Mouse (Mus musculus) embryonic facial prominence, embryonic 13.5 days (tissue): Measurements from ENCODE around the gene Tnfaip8l2. TPM values are rescaled to one million over a fixed set of nuclear protein-coding genes. Genes with fewer than 3 reads are reported as not detected.
"Not testable (repeated sequence)": the region's sequence is repeated elsewhere in the genome, so short reads cannot be mapped to it uniquely, and the experiment has no call there.

Experiments used
- ATAC-seq: fragments of 200-750 bp; cut with Nextera tagmentation; 2 replicates; pipeline ENCODE4 v1.8.0; 2017; ENCODE audit warnings: low read depth; ENCODE audit not compliant: insufficient number of reproducible peaks, insufficient read depth, low FRiP score, low TSS enrichment
- H3K27ac ChIP-seq: fragments of 300-500 bp; sonication (generic); 2 replicates; pipeline ENCODE4 v1.5.1; 2015; ENCODE audit warnings: moderate library complexity, mild to moderate bottlenecking, inconsistent platforms
- H3K27me3 ChIP-seq: fragments of 300-500 bp; sonication (generic); 2 replicates; pipeline ENCODE4 v1.6.1; 2015; ENCODE audit warnings: mild to moderate bottlenecking, inconsistent platforms
- H3K36me3 ChIP-seq: fragments of 300-500 bp; sonication (generic); 2 replicates; pipeline ENCODE4 v1.6.1; 2015; ENCODE audit warnings: mild to moderate bottlenecking, inconsistent platforms
- H3K4me1 ChIP-seq: fragments of 300-500 bp; sonication (generic); 2 replicates; pipeline ENCODE4 v1.6.1; 2015; ENCODE audit warnings: inconsistent platforms
- H3K4me2 ChIP-seq: fragments of 300-500 bp; sonication (generic); 2 replicates; pipeline ENCODE4 v1.6.1; 2015; ENCODE audit warnings: moderate library complexity, mild to moderate bottlenecking, inconsistent platforms
- H3K4me3 ChIP-seq: fragments of 300-500 bp; sonication (generic); 2 replicates; pipeline ENCODE4 v1.5.1; 2015; ENCODE audit warnings: mild to moderate bottlenecking, inconsistent platforms
- H3K9ac ChIP-seq: fragments of 300-500 bp; sonication (generic); 2 replicates; pipeline ENCODE4 v1.6.1; 2015; ENCODE audit warnings: mild to moderate bottlenecking, inconsistent platforms
- H3K9me3 ChIP-seq: fragments of 300-500 bp; sonication (generic); 2 replicates; pipeline ENCODE4 v1.6.1; 2016; ENCODE audit warnings: inconsistent platforms
- WGBS: fragments of 180-500 bp; shearing (Covaris S2); methylation state at CpG from one replicate; pipeline ENCODE4 v1.1.7; 2015; ENCODE audit warnings: mixed read lengths; 5-methylcytosine and 5-hydroxymethylcytosine counted together
- polyA plus RNA-seq: library from polyadenylated mRNA; unstranded; fragments of >200 nt; fragmentation: Nextera tagmentation; extraction: Ambion mirVana; gene quantifications from 2 replicates; pipeline ENCODE4 v1.2.1, GENCODE M21; 2015

The Tnfaip8l2 gene
- polyA plus RNA-seq, 1 experiment from 2014 or later: 2.7 TPM

GRCm38 (mm10) chr3:95133680-95134101, 8.5 kb downstream of the Tnfaip8l2 start, which contains the start of the genes Scnm1 and Lysmd1:
Gene Scnm1, minus strand, starts transcription at chr3:95134011.
Gene Lysmd1, plus strand, starts transcription at chr3:95134088.
- Histone ChIP-seq H3K4me2 (peak within 1 kb of the TSS; percentile 85), H3K36me3 (peaks cover 30% of the 10 kb centered on the region), H3K9ac (peak within 1 kb of the TSS; percentile 86), H3K4me3 (peak within 1 kb of the TSS; percentile 71), H3K27ac (peak within 1 kb of the TSS; percentile 85), H3K4me1 (peaks cover 20% of the 10 kb centered on the region), H3K27me3 (no peaks in the 10 kb centered on the region), H3K9me3 (no peaks in the 10 kb centered on the region)
- ATAC-seq: peak; percentile 85
- under 1% methylated on average over 20 of the region's 20 CpGs for WGBS

GRCm38 (mm10) chr3:95133176-95133575, 9.0 kb downstream of the Tnfaip8l2 start:
- Histone ChIP-seq H3K36me3 (peaks cover 35% of the 10 kb centered on the region), H3K9ac (peak overlapping the region; percentile 86), H3K27me3 (no peaks in the 10 kb centered on the region), H3K4me3 (peak overlapping the region; percentile 71), H3K4me2 (peak overlapping the region; percentile 85), H3K4me1 (peaks cover 20% of the 10 kb centered on the region), H3K27ac (peak overlapping the region; percentile 85), H3K9me3 (no peaks in the 10 kb centered on the region)
- no peak for ATAC-seq
- WGBS: 57% methylated on average over 11 of the region's 11 CpGs

- not testable (repeated sequence) for H3K9ac ChIP-seq, H3K27me3 ChIP-seq, H3K4me2 ChIP-seq, H3K27ac ChIP-seq, ATAC-seq, H3K9me3 ChIP-seq
- WGBS: 86% methylated on average over 2 of the region's 2 CpGs
- peak overlapping the region; percentile 71; the same call in 1 of the 2 replicates for H3K4me3 ChIP-seq
- peaks cover 20% of the 10 kb centered on the region for H3K4me1 ChIP-seq
- peaks cover 33% of the 10 kb centered on the region for H3K36me3 ChIP-seq
Observed at GRCm38 (mm10) chr3:95132389-95132788, 9.8 kb downstream of the Tnfaip8l2 start.

GRCm38 (mm10) chr3:95130081-95130480, 12.1 kb downstream of the Tnfaip8l2 start:
- no peak overlapping the region for H3K9ac ChIP-seq
- no peaks in the 10 kb centered on the region for H3K27me3 ChIP-seq
- H3K4me1 ChIP-seq: peaks cover 14% of the 10 kb centered on the region
- no peaks in the 10 kb centered on the region for H3K9me3 ChIP-seq
- H3K4me3 ChIP-seq: no peak overlapping the region
- WGBS: 81% methylated on average over 5 of the region's 5 CpGs
- peaks cover 33% of the 10 kb centered on the region for H3K36me3 ChIP-seq
- H3K27ac ChIP-seq: no peak overlapping the region
- H3K4me2 ChIP-seq: no peak overlapping the region
- no peak for ATAC-seq

- Histone ChIP-seq H3K4me2 (no peak overlapping the region), H3K36me3 (peaks cover 33% of the 10 kb centered on the region), H3K27ac (no peak overlapping the region), H3K9me3 (no peaks in the 10 kb centered on the region), H3K4me3 (no peak overlapping the region), H3K27me3 (no peaks in the 10 kb centered on the region), H3K4me1 (peaks cover 20% of the 10 kb centered on the region), H3K9ac (peak overlapping the region; percentile 47; the same call in 1 of the 2 replicates)
- ATAC-seq: no peak
- WGBS: 69% methylated on average over 6 of the region's 6 CpGs
Observed at GRCm38 (mm10) chr3:95129226-95129651, 12.9 kb downstream of the Tnfaip8l2 start.

GRCm38 (mm10) chr3:95124972-95125371, 17.2 kb downstream of the Tnfaip8l2 start:
- H3K27ac ChIP-seq: peak overlapping the region; percentile 63
- no peak overlapping the region for H3K4me2 ChIP-seq
- H3K9me3 ChIP-seq: no peaks in the 10 kb centered on the region
- peaks cover 20% of the 10 kb centered on the region for H3K4me1 ChIP-seq
- no peak overlapping the region for H3K9ac ChIP-seq
- peaks cover 48% of the 10 kb centered on the region for H3K36me3 ChIP-seq
- ATAC-seq: peak; percentile 50; the same call in 1 of the 2 replicates
- no peak overlapping the region for H3K4me3 ChIP-seq
- H3K27me3 ChIP-seq: no peaks in the 10 kb centered on the region
- WGBS: 18% methylated on average over 5 of the region's 5 CpGs

- Histone ChIP-seq H3K9me3 (no peaks in the 10 kb centered on the region), H3K27me3 (no peaks in the 10 kb centered on the region), H3K27ac (peak within 1 kb of the TSS; percentile 63), H3K9ac (no peak within 1 kb of the TSS), H3K36me3 (peaks cover 50% of the 10 kb centered on the region), H3K4me1 (peaks cover 20% of the 10 kb centered on the region), H3K4me2 (no peak within 1 kb of the TSS), H3K4me3 (no peak within 1 kb of the TSS)
- no peak for ATAC-seq
- WGBS: 59% methylated on average over 6 of the region's 6 CpGs
Observed at GRCm38 (mm10) chr3:95124246-95124645, 17.9 kb downstream of the Tnfaip8l2 start, which contains the start of gene Tmod4. Gene Tmod4, plus strand, starts transcription at chr3:95124476.

- Histone ChIP-seq H3K4me2 (no peak overlapping the region), H3K4me1 (peaks cover 20% of the 10 kb centered on the region), H3K36me3 (peaks cover 63% of the 10 kb centered on the region), H3K9ac (no peak overlapping the region), H3K9me3 (no peaks in the 10 kb centered on the region), H3K27me3 (no peaks in the 10 kb centered on the region), H3K4me3 (no peak overlapping the region), H3K27ac (peak overlapping the region; percentile 49; the same call in 1 of the 2 replicates)
- no peak for ATAC-seq
- WGBS: 83% methylated on average over 6 of the region's 6 CpGs
Observed at GRCm38 (mm10) chr3:95121580-95121979, 20.6 kb downstream of the Tnfaip8l2 start.

- Histone ChIP-seq H3K4me1 (peaks cover 2% of the 10 kb centered on the region; the same call in 1 of the 2 replicates), H3K36me3 (peaks cover 81% of the 10 kb centered on the region), H3K4me2 (no peak overlapping the region), H3K27ac (no peak overlapping the region), H3K9ac (no peak overlapping the region), H3K27me3 (no peaks in the 10 kb centered on the region), H3K4me3 (no peak overlapping the region), H3K9me3 (no peaks in the 10 kb centered on the region)
- 92% methylated on average over 2 of the region's 2 CpGs for WGBS
- ATAC-seq: no peak
Observed at GRCm38 (mm10) chr3:95117751-95118150, 24.4 kb downstream of the Tnfaip8l2 start.

GRCm38 (mm10) chr3:95112760-95113159, 29.4 kb downstream of the Tnfaip8l2 start:
- ATAC-seq: no peak
- H3K27me3 ChIP-seq: no peaks in the 10 kb centered on the region
- H3K9ac ChIP-seq: peak overlapping the region; percentile 53; the same call in 1 of the 2 replicates
- peaks cover 9% of the 10 kb centered on the region for H3K4me1 ChIP-seq
- H3K36me3 ChIP-seq: peaks cover 33% of the 10 kb centered on the region
- no peaks in the 10 kb centered on the region for H3K9me3 ChIP-seq
- peak overlapping the region; percentile 57 for H3K4me2 ChIP-seq
- no peak overlapping the region for H3K27ac ChIP-seq
- H3K4me3 ChIP-seq: peak overlapping the region; percentile 74; the same call in 1 of the 2 replicates
- 89% methylated on average over 1 of the region's 1 CpGs for WGBS

GRCm38 (mm10) chr3:95110911-95111726, 31.0 kb downstream of the Tnfaip8l2 start, which contains the start of gene Vps72:
Gene Vps72, plus strand, starts transcription at chr3:95111022.
- ATAC-seq: 0 out of 2 replicates have a peak, but pooled peaks have one; percentile 45
- peaks cover 9% of the 10 kb centered on the region for H3K4me1 ChIP-seq
- no peaks in the 10 kb centered on the region for H3K27me3 ChIP-seq
- peak within 1 kb of the TSS; percentile 89 for H3K9ac ChIP-seq
- H3K4me2 ChIP-seq: peak within 1 kb of the TSS; percentile 57
- H3K36me3 ChIP-seq: peaks cover 21% of the 10 kb centered on the region
- peak within 1 kb of the TSS; percentile 98 for H3K27ac ChIP-seq
- WGBS: under 1% methylated on average over 54 of the region's 54 CpGs
- peak within 1 kb of the TSS; percentile 74 for H3K4me3 ChIP-seq
- H3K9me3 ChIP-seq: no peaks in the 10 kb centered on the region
